Mouse (Mus musculus): ENCODE measurements at regions not wholly inside any gene's neighbourhood (a gene's known extent, or its start where the extent isn't known, plus 50 kb on each side); places are given as distances from the start of the nearest gene placed in this dataset.
A peak's percentile ranks its signal among the peaks of the same experiment; 100 is the strongest.

- DNase-seq, result no peak
Observed at GRCm38 (mm10) chr13:84646899-84647298, 424.8 kb downstream of the Tmem161b start.

- DNase-seq, result no peak
Observed at GRCm38 (mm10) chr13:84648056-84648455, 426.0 kb downstream of the Tmem161b start.

GRCm38 (mm10) chr13:84663967-84664366 lies 441.9 kb downstream of the Tmem161b start:
- no peak for DNase-seq

- no peak for DNase-seq
Observed at GRCm38 (mm10) chr13:84680971-84681370, 458.9 kb downstream of the Tmem161b start.

- no peak for DNase-seq
Observed at GRCm38 (mm10) chr13:84685930-84686329, 463.8 kb downstream of the Tmem161b start.

- DNase-seq, result no peak
Observed at GRCm38 (mm10) chr13:84693462-84693861, 471.4 kb downstream of the Tmem161b start.

- no peak for DNase-seq
Observed at GRCm38 (mm10) chr13:84698472-84699080, 476.5 kb downstream of the Tmem161b start.

- DNase-seq, result no peak
Observed at GRCm38 (mm10) chr13:84741231-84741630, 448.0 kb upstream of the Ccnh start.

GRCm38 (mm10) chr13:84748331-84748730 lies 440.9 kb upstream of the Ccnh start:
- no peak for DNase-seq

- DNase-seq, result no peak
Observed at GRCm38 (mm10) chr13:84749214-84749613, 440.0 kb upstream of the Ccnh start.

GRCm38 (mm10) chr13:84750136-84750535 lies 439.1 kb upstream of the Ccnh start:
- DNase-seq, result no peak

- no peak for DNase-seq
Observed at GRCm38 (mm10) chr13:84751576-84752490, 437.4 kb upstream of the Ccnh start.

- no peak for DNase-seq
Observed at GRCm38 (mm10) chr13:84752491-84752820, 436.8 kb upstream of the Ccnh start.

GRCm38 (mm10) chr13:84753751-84754500 lies 435.3 kb upstream of the Ccnh start:
- no peak for DNase-seq

GRCm38 (mm10) chr13:84754821-84755725 lies 434.1 kb upstream of the Ccnh start:
- DNase-seq, result no peak

- DNase-seq, result no peak
Observed at GRCm38 (mm10) chr13:84756796-84757335, 432.3 kb upstream of the Ccnh start.

GRCm38 (mm10) chr13:84757896-84758567 lies 431.2 kb upstream of the Ccnh start:
- no peak for DNase-seq

GRCm38 (mm10) chr13:84758568-84758900 lies 430.7 kb upstream of the Ccnh start:
- DNase-seq, result peak; percentile 41 to 44

GRCm38 (mm10) chr13:84759061-84759460 lies 430.1 kb upstream of the Ccnh start:
- DNase-seq, result no peak

- DNase-seq, result no peak
Observed at GRCm38 (mm10) chr13:84760471-84760870, 428.7 kb upstream of the Ccnh start.

GRCm38 (mm10) chr13:84760978-84761377 lies 428.2 kb upstream of the Ccnh start:
- DNase-seq, result no peak

- DNase-seq, result no peak
Observed at GRCm38 (mm10) chr13:84761821-84762220, 427.4 kb upstream of the Ccnh start.

Data from B cell, adult 2 months (primary cell).